Mouse (Mus musculus): ENCODE results near the gene Tal1. TPM values are rescaled to one million over a fixed set of nuclear protein-coding genes. Genes with fewer than 3 reads are reported as not detected.
A peak's percentile ranks its signal among the peaks of the same experiment; 100 is the strongest.

The Tal1 gene
- polyA plus RNA-seq, 1 experiment from 2014 or later: 0.27 TPM

GRCm38 (mm10) chr4:115113266-115113665 is 57.0 kb downstream of the Tal1 start:
- TF ChIP-seq CTCF (IDR thresholded peaks at IDR 0.05; ENCODE audit: low read depth): peak; percentile 48
- no peak overlapping the region for H3K27ac ChIP-seq (ENCODE audit: low read depth, low read length)
- WGBS: 27% methylated on average over 5 of the region's 5 CpGs
- H3K4me2 ChIP-seq (replicated peaks; ENCODE audit: low read depth): no peak overlapping the region
- no peaks in the 10 kb centered on the region for H3K9me3 ChIP-seq (ENCODE audit: control insufficient read depth)
- H3K27me3 ChIP-seq (replicated peaks; ENCODE audit: control insufficient read depth, insufficient read depth, low read length): no peaks in the 10 kb centered on the region
- no peak for ATAC-seq
- H3K4me1 ChIP-seq (replicated peaks; ENCODE audit: control insufficient read depth, insufficient read depth, low read length): no peaks in the 10 kb centered on the region
- H3K9ac ChIP-seq (ENCODE audit: low read depth, low read length): no peak overlapping the region
- H3K4me3 ChIP-seq (ENCODE audit: low read depth, low read length): no peak overlapping the region
- H3K36me3 ChIP-seq (ENCODE audit: control insufficient read depth, insufficient read depth): no peaks in the 10 kb centered on the region

GRCm38 (mm10) chr4:115119642-115120041 is 63.4 kb downstream of the Tal1 start:
- Histone ChIP-seq H3K4me2 (replicated peaks; ENCODE audit: low read depth) (no peak overlapping the region), H3K9ac (ENCODE audit: low read depth, low read length) (no peak overlapping the region), H3K27ac (ENCODE audit: low read depth, low read length) (no peak overlapping the region), H3K4me1 (replicated peaks; ENCODE audit: control insufficient read depth, insufficient read depth, low read length) (peaks cover 2% of the 10 kb centered on the region; the same call in 1 of the 2 replicates), H3K27me3 (replicated peaks; ENCODE audit: control insufficient read depth, insufficient read depth, low read length) (no peaks in the 10 kb centered on the region), H3K9me3 (ENCODE audit: control insufficient read depth) (no peaks in the 10 kb centered on the region), H3K4me3 (ENCODE audit: low read depth, low read length) (no peak overlapping the region), H3K36me3 (ENCODE audit: control insufficient read depth, insufficient read depth) (no peaks in the 10 kb centered on the region)
- TF ChIP-seq CTCF (IDR thresholded peaks at IDR 0.05; ENCODE audit: low read depth): no peak
- ATAC-seq: no peak
- WGBS: 85% methylated on average over 3 of the region's 3 CpGs

GRCm38 (mm10) chr4:115121162-115121561 is 64.9 kb downstream of the Tal1 start:
- TF ChIP-seq CTCF (IDR thresholded peaks at IDR 0.05; ENCODE audit: low read depth): no peak
- ATAC-seq: no peak
- no peak overlapping the region for H3K9ac ChIP-seq (ENCODE audit: low read depth, low read length)
- no peak overlapping the region for H3K4me2 ChIP-seq (replicated peaks; ENCODE audit: low read depth)
- no peaks in the 10 kb centered on the region for H3K27me3 ChIP-seq (replicated peaks; ENCODE audit: control insufficient read depth, insufficient read depth, low read length)
- H3K27ac ChIP-seq (ENCODE audit: low read depth, low read length): no peak overlapping the region
- WGBS: 41% methylated on average over 2 of the region's 2 CpGs
- no peak overlapping the region for H3K4me3 ChIP-seq (ENCODE audit: low read depth, low read length)
- H3K36me3 ChIP-seq (ENCODE audit: control insufficient read depth, insufficient read depth): no peaks in the 10 kb centered on the region
- H3K9me3 ChIP-seq (ENCODE audit: control insufficient read depth): no peaks in the 10 kb centered on the region
- peaks cover 2% of the 10 kb centered on the region; the same call in 1 of the 2 replicates for H3K4me1 ChIP-seq (replicated peaks; ENCODE audit: control insufficient read depth, insufficient read depth, low read length)

Other genes starting within 250 kb of the Tal1 start
- not detected in 2 replicates for gene Gm12830, start 234.7 kb upstream of the Tal1 start, polyA plus RNA-seq (2015; fragmentation: Nextera tagmentation; extraction: Ambion mirVana)
- gene Foxd2, start 147.6 kb upstream of the Tal1 start, polyA plus RNA-seq (2015; fragmentation: Nextera tagmentation; extraction: Ambion mirVana): 0.50 TPM in 1 of 2 replicates, not detected in the other
- gene Foxe3, start 130.4 kb upstream of the Tal1 start, polyA plus RNA-seq (2015; fragmentation: Nextera tagmentation; extraction: Ambion mirVana): not detected in 2 replicates
- gene Cmpk1, start 69.2 kb upstream of the Tal1 start, polyA plus RNA-seq (2015; fragmentation: Nextera tagmentation; extraction: Ambion mirVana): 322 and 356 TPM in 2 replicates
- gene Stil, start 56.3 kb upstream of the Tal1 start, polyA plus RNA-seq (2015; fragmentation: Nextera tagmentation; extraction: Ambion mirVana): 2.4 and 3.3 TPM in 2 replicates
- gene Pdzk1ip1, start 32.3 kb downstream of the Tal1 start, polyA plus RNA-seq (2015; fragmentation: Nextera tagmentation; extraction: Ambion mirVana): 358 and 402 TPM in 2 replicates
- 0.21 TPM in 2 replicates for gene Cyp4x1, start 77.9 kb downstream of the Tal1 start, polyA plus RNA-seq (2015; fragmentation: Nextera tagmentation; extraction: Ambion mirVana)
- not detected in 2 replicates for gene Cyp4a29, start 185.7 kb downstream of the Tal1 start, polyA plus RNA-seq (2015; fragmentation: Nextera tagmentation; extraction: Ambion mirVana)
- 0.52 and 0.58 TPM in 2 replicates for gene Cyp4a12a, start 242.6 kb downstream of the Tal1 start, polyA plus RNA-seq (2015; fragmentation: Nextera tagmentation; extraction: Ambion mirVana)

Measured in intestine, postnatal 0 days (tissue).